Mouse (Mus musculus) c-Kit-negative CD71-positive TER-119-positive erythroid progenitor cells, embryonic 14.5 days (primary cell): ENCODE data around the gene Copz1.

ENCODE experiments used
- DNase-seq: peaks from one replicate; pipeline ENCODE4 v3.0.0-alpha.2; 2013; ENCODE audit warnings: low read depth, low spot score

The Copz1 gene

GRCm38 (mm10) chr15:103292673-103293345 lies 20.3 kb downstream of the Copz1 start:
- DNase-seq, result no peak

DNA sequence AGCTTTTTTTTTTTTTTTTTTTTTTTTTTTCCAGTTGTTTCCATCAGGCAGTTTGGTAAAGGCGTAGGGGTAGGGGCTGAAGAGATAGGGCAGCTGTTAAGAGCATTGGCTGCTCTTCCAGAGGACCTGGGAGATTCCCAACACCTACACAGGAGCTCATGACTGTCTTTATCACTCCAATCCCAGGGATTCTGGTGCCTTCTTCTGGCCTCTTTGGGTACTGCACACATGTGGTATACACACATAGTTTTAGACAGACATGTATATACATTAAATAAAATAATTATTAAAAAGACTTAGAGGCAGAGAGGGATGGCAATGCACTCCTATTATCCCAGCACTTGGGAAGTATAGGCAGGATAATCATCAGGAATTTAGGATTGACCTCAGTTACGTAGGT lies 20.9 kb downstream of the Copz1 start:
- DNase-seq, result no peak

DNA sequence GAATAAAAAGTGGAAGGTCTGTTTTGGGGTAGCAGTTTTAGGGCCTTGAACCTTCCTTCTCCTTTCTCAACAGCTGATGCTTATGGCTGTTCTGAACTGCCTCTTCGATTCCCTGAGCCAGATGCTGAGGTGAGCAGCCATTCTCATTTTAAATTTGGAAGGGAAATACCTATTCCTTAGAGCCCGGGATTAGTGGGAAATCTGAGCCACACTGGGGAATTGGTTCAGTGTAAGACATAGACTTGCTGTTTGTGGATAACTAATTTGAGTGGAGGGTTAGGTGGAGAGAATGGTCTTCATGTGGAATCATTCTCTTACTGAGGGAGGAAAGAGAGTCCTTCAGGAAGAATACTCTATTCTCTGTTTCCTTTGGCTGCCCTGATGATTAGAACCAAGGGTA lies 22.1 kb downstream of the Copz1 start:
- DNase-seq, result no peak

DNA sequence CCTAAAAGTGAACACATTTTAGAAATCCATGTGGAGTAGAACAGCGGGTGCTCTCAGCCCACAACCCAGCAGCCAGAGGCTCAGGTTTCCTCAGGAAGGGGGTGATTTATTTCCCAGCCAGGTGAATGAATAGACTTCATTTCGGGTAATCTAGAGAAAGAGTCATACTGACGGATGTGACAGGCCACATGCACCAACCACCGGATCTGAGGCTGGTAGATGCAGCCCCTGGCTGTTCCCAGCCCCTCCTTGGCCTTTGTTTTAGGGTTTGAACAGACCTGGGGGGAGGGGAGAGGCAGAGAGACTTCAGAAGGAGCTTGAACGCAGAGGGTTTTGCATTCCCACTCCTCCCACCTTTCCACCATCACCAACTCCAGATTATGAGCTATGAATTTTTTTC lies 23.3 kb downstream of the Copz1 start:
- DNase-seq, result no peak

DNA sequence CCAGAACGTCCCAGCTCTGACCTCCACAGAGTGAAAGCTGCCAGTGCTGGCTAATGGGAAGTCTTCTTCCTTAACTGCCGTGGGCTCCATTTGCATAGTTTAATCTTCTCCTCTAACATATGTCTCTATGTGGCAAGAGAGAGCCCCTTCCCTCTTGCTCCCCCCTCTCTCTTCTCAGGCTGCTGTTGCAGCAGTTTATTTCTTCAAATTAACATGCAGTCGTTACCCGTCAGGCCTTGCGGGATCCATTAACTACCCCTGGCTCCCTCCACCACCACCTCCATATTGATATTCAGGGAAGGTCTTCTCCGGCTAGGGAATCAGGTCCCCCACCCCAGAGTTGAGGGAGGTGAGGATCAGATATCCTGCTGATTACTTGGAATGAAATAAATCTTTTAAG lies 24.8 kb downstream of the Copz1 start:
- DNase-seq, result no peak

GRCm38 (mm10) chr15:103298026-103298425 lies 25.5 kb downstream of the Copz1 start:
- no peak for DNase-seq

GRCm38 (mm10) chr15:103298861-103299616 lies 26.5 kb downstream of the Copz1 start:
- DNase-seq, result no peak

GRCm38 (mm10) chr15:103299644-103300043 lies 27.1 kb downstream of the Copz1 start:
- DNase-seq, result no peak

DNA sequence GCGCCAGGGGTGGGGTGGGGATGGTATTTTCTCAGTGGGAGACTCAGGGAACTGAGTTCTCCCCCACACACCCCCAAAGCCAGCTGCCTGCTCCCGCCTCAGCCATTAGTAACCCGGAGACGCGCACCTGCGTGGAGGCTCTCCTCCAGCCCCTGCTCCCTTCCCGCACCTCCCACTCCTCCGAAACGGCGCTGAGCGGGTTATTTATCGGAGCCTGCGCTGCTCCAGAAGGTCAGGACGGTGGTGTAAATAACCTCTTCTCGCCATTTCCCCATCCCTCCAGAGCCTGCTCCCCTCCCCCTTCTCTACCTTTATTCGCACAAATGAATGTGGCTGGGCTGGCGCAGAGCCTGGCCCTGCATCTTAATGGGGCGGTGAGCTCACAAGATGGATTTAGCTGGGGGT lies 27.6 kb downstream of the Copz1 start:
- no peak for DNase-seq

DNA sequence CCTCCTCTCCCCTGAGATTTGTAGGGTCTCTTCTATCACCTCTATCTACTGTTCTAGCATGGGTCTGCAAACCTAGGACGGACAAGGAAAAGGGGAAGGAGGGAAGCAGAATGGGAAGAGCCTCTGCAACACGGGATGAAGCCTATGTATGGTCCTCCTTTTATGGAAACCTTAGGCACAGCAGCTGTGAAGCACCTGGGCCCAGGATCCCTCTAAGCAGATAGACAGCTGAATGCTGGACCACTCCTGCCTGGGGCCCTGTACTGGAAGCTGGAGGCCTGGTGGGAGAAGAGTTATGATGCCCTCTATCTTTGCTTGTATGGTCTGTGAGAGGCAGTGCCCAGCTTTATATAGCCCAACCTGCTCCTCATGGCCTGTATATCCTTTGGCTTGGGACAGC lies 28.0 kb downstream of the Copz1 start:
- DNase-seq, result no peak

DNA sequence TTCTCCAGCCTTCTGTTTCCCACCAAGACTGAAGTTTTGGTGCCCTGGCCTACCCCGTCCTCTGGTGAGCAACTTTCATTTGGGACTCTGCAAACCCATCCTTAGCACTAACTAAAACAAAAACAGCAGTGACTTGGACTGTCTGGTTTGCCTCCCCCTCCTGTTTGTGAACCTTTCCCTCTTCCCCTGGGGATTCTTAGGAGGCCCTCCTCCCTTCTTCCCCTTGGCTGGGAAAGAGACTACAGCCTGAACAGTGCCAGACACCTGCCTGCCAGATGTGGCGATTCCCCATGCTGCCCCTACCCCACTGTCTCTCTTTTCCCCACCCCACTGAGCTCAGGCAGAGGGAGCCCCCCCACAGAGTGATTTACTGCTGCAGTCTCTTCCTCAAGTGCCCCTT lies 28.5 kb downstream of the Copz1 start:
- DNase-seq, result no peak

DNA sequence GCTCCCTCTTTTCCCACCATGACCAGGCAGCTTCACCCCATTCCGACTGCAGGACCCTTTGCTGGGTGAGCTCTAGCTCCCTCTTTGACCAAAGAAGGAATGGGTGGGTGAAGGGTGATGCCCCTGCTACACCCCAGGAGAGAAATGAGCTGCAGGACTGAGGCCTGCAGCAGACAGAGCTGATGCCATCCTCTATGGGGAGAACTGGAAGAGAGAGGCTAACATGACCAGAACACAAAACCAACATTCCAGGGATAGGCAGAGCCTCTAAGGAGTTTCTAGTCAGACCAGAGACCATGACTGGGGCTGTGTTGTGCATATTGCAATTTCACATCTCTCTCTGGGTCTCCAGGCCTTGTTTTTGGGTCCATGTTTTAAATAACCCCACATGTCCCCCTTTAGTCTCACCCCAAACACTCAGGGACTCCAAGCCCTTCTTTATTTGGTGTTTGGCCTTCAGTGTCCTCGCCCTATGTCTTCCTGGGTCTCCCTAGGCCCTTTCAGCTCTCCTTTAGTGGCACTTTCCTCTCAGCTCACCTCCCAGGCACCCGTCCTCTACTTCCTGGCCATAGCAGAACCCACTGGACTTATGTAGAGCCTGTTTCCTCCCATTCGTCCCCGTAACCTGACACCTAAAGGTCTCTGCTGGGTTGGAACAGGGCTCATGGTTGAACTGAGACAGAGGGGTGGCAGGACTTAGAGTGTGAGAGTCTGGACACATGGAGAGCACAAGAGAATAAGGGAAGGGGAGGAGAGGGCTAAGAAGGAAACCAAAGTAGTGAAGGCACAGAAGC lies 29.2 kb downstream of the Copz1 start:
- DNase-seq, result no peak

DNA sequence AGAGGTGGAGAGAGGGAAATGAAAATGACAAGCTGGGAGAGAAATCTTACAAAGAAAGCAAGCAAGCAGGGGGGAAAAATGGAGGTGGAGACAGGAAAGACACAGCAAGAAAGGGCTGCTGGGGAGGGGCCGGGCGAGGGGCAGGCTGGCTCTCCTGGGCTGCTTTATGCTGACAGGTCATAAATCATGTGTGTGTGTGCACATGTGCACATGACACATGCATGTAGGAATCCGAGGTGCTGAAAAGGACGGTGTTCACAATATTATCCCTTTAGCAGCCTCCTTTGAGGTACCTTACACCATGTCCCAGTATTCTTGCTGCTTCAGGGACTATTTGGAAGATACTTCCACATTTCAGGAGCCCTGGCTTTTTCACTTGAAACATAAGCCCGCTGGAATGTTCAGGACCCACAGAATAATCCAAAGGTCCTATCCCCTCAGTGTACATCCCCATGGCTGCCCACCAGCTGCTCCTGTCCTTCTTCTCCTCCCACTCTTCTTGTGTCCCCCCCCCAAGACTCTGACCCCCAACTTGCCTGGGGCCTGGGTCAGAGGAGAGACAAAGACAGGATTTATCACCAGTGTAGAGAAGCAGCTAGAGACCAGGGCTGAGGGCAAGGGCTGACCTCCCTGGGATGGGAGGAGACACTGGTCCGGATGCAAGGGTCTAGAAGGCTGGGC lies 30.0 kb downstream of the Copz1 start:
- no peak for DNase-seq

GRCm38 (mm10) chr15:103303916-103304615 lies 31.6 kb downstream of the Copz1 start:
- no peak for DNase-seq

DNA sequence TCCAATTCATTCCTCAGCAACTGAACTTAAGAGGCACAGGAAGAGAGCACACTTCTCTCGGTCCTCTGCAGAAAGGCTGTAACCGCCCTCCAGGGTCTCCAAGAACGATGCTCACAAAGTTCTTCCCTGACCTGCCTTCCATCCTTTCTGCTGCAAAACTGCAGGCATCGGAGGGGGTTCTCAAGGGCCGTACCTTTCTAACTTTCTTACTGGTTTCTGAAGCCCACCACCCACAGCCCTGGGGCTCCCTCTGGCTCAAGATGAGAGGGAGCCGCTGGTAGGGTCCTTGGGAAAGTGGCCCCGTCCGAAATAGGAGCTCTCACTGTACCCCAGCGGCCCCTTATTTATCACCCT lies 32.1 kb downstream of the Copz1 start:
- no peak for DNase-seq

DNA sequence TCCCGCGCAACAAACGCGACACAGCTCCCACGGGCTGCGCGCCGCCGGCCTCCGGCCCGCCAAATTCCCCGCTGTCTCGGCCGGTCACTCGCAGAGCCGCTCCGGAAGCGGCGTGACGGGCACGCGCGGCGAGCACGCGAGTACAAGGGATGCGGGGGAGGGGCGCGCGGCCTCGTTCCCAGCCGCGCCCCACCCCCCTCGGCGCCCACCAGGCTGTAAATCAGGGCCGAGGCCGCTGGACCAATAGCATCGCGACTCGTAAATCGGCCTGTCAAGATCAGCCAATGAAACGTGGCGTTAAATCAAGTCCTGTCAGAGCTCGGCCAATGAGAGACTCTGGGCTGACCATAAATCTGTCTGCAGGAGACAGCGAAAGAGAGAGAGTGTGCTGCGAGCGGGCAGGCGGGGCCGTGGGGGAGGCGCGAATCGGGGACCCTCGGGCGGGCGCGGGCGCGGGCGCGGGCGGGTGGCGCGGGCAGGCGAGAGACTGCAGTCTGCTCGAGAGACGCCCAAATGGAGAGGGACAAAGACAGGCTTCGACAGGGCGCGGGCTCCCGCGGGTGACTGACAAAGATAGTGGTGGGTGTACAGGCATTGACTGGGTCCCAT lies 32.7 kb downstream of the Copz1 start:
- DNase-seq, result no peak

DNA sequence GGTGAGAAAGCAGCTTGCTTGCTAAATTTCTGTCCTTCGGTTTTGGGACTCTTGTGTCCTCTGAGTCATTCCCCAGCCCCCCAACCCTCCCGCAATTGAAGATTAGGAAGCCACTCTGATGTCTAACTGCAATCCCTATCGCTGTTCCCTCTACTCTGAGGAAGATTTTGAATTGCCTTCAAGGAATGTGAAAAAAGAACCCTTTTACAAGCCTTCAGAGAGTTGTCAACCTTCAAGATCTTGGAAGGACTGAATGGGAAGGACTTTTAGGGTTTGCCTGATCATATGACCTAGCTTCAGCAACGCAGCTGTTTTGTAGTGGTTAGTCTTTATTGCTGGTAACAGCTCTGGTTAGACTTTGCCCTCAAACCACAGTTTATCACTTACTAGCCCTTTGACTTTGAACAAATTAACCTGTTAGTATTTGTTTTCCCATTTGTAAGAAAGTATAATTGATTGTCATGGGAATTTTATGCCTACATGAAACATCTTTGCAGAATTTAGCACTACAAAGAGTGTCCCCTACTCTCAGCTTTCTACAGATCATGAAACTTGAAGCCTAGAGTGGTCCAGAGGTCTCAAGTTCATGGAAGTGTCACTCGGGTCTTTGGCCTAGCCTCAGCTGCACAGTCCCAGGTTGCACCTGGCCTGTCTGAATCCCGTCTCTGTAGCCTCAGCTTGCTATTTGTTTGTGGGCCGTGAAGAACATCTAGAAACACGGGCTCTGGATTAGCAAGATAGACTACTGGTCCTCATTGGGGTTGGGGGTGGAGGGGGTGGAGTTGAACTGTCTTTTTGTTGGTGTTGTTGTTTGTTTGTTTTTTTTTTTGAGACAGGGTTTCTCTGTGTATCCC lies 33.5 kb downstream of the Copz1 start:
- DNase-seq, result no peak

DNA sequence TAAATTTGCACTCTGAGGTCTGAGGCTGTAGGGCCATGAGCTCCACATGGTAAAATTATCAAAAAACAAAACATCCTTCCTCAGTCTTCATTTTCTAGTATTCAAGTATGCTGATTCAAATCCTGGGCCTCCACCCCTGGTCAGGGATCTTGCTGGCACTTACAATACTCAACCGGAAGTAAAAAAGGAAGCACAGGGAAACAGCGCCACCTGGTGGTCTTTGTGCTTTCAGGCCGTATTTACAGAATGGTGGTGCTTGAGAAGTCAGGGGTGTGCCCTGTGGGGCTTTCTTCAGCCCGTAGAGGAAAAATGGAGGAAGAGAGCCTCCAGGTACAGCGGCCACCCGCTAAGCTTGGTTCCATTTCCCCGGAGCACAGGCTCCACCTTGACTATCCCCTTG lies 34.6 kb downstream of the Copz1 start:
- peak; percentile 87 for DNase-seq

DNA sequence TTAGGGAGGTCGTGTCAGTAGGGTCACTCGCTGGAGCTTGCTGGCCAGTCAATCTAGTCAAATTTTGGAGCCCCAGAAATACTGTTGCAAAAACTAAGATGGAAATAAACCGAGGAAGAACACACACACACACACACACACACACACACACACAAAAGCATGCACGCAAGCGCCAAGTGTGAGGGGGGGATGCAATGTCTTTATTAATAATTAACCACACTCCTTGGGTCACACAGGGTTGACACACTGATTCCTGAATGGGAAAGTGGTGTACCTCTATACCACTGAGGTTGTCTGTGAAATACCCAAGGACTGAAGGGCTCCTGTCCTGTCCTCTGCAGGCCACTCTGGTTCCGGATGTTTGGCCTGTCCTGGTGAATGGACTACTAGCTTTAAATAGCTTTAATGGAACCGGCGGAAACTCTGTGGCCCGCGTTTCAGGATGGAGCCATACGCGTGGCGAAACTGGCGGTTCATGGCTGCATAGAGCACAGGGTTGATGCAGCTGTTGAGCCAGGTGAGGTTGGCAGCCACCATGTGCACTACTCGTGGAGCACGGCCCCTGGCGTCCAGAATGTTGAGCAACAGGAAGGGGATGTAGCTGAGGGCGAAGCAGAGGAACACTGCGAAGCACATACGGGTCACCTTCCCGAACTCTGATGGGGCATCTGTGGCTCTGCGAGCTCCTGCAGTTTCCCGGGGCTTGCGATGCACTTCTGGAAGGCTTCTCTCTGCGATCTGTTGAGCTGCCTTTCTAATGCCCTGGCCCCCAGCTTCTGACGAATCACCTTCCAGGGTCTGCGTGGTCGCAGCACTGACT lies 35.8 kb downstream of the Copz1 start:
- no peak for DNase-seq
